Mouse (Mus musculus) spleen, postnatal 4 days (tissue): ENCODE results near the gene Teddm3.
"Not testable (repeated sequence)": the region's sequence is repeated elsewhere in the genome, so short reads cannot be mapped to it uniquely, and the experiment has no call there.

ENCODE experiments used
- DNase-seq, 2 experiments: peaks; one replicate each; pipeline ENCODE4 v3.0.0; 2022; ENCODE audit warnings: low spot score in 2 of 2

Teddm3 gene

GRCm38 (mm10) chr16:21151564-21152361, 2.0 kb downstream of the Teddm3 start:
- no peak for DNase-seq

GRCm38 (mm10) chr16:21149896-21150295, 3.9 kb downstream of the Teddm3 start:
- no peak for DNase-seq

GRCm38 (mm10) chr16:21148451-21148850, 5.3 kb downstream of the Teddm3 start:
- not testable (repeated sequence) for DNase-seq

GRCm38 (mm10) chr16:21136312-21137083, 17.3 kb downstream of the Teddm3 start:
- no peak for DNase-seq

- not testable (repeated sequence) for DNase-seq
These were observed 26.1 kb downstream of the Teddm3 start for GRCm38 (mm10) chr16:21127666-21128065.

GRCm38 (mm10) chr16:21122776-21123175, 31.0 kb downstream of the Teddm3 start:
- not testable (repeated sequence) for DNase-seq

- no peak for DNase-seq
These were observed 37.7 kb downstream of the Teddm3 start for GRCm38 (mm10) chr16:21116078-21116477.

- DNase-seq: no peak
These were observed 44.3 kb downstream of the Teddm3 start for GRCm38 (mm10) chr16:21109473-21109872.
